Mouse (Mus musculus) CH12F3 (cell line): ENCODE measurements around the gene Sp6.

ENCODE experiments used
- in situ Hi-C: fragments of 300-500 bp; cut with MboI; formaldehyde crosslinking; loops from 2 replicates; pipeline ENCODE4 v1.14.3; 2020; ENCODE audit warnings: low sequenced_read_pairs

Sp6 gene

GRCm38 (mm10) chr11:96981461-96981860 lies 31.7 kb upstream of the Sp6 start:
- in situ Hi-C loops = no loop called here

GRCm38 (mm10) chr11:96982355-96982754 lies 30.8 kb upstream of the Sp6 start:
- in situ Hi-C loops = no loop called here

GRCm38 (mm10) chr11:96982859-96983258 lies 30.3 kb upstream of the Sp6 start, which contains the start of gene Sp2:
Sp2 (minus strand) TSS chr11:96982959.
- in situ Hi-C loops = no loop called here

- in situ Hi-C loops = loop anchor here (5.0 kb wide), 1 partner anchor 37 kb away; no protein-coding TSS in a partner anchor
Observed at GRCm38 (mm10) chr11:96984903-96985302, 28.3 kb upstream of the Sp6 start.

- in situ Hi-C loops = loop anchor here (5.0 kb wide), 1 partner anchor 36 kb away; no protein-coding TSS in a partner anchor
Observed at GRCm38 (mm10) chr11:96986463-96986862, 26.7 kb upstream of the Sp6 start.

GRCm38 (mm10) chr11:96987873-96988655 lies 25.1 kb upstream of the Sp6 start:
- in situ Hi-C loops = loop anchor here (5.0 kb wide), 1 partner anchor 34 kb away; no protein-coding TSS in a partner anchor

- in situ Hi-C loops = no loop called here
Observed at GRCm38 (mm10) chr11:96991501-96991900, 21.7 kb upstream of the Sp6 start.

- in situ Hi-C loops = no loop called here
Observed at GRCm38 (mm10) chr11:96992722-96993311, 20.4 kb upstream of the Sp6 start.

GRCm38 (mm10) chr11:96995031-96995430 lies 18.2 kb upstream of the Sp6 start:
- in situ Hi-C loops = no loop called here

- in situ Hi-C loops = no loop called here
Observed at GRCm38 (mm10) chr11:96995836-96996772, 17.1 kb upstream of the Sp6 start.

GRCm38 (mm10) chr11:96996773-96997379 lies 16.3 kb upstream of the Sp6 start:
- in situ Hi-C loops = no loop called here

GRCm38 (mm10) chr11:96997380-96997956 lies 15.7 kb upstream of the Sp6 start:
- in situ Hi-C loops = no loop called here

GRCm38 (mm10) chr11:97003170-97003569 lies 10.0 kb upstream of the Sp6 start:
- in situ Hi-C loops = no loop called here

- in situ Hi-C loops = no loop called here
Observed at GRCm38 (mm10) chr11:97007093-97007794, 6.0 kb upstream of the Sp6 start.

GRCm38 (mm10) chr11:97009198-97009790 lies 3.9 kb upstream of the Sp6 start:
- in situ Hi-C loops = no loop called here

- in situ Hi-C loops = no loop called here
Observed at GRCm38 (mm10) chr11:97017696-97018582, 4.7 kb downstream of the Sp6 start.

GRCm38 (mm10) chr11:97018583-97019344 lies 5.6 kb downstream of the Sp6 start:
- in situ Hi-C loops = no loop called here

GRCm38 (mm10) chr11:97019345-97019708 lies 6.1 kb downstream of the Sp6 start:
- in situ Hi-C loops = no loop called here
